Mouse (Mus musculus) forebrain, embryonic 13.5 days (tissue): ENCODE measurements around the gene Ccna1. TPM values are rescaled to one million over a fixed set of nuclear protein-coding genes. Genes with fewer than 3 reads are reported as not detected.

Source experiments
- ATAC-seq: fragments of 200-750 bp; cut with Nextera tagmentation; 2 replicates; pipeline ENCODE4 v1.8.0; 2017
- H3K27ac ChIP-seq: fragments of 300-500 bp; sonication (generic); 2 replicates; pipeline ENCODE4 v1.5.1; 2015; ENCODE audit warnings: inconsistent platforms, mild to moderate bottlenecking, moderate library complexity
- H3K27me3 ChIP-seq: fragments of 300-500 bp; sonication (generic); 2 replicates; pipeline ENCODE4 v1.6.1; 2015; ENCODE audit warnings: mild to moderate bottlenecking, inconsistent platforms
- H3K36me3 ChIP-seq: fragments of 300-500 bp; sonication (generic); 2 replicates; pipeline ENCODE4 v1.6.1; 2015; ENCODE audit warnings: mild to moderate bottlenecking, inconsistent platforms; ENCODE audit not compliant: poor library complexity, severe bottlenecking
- H3K4me1 ChIP-seq: fragments of 300-500 bp; sonication (generic); 2 replicates; pipeline ENCODE4 v1.6.1; 2015; ENCODE audit warnings: inconsistent platforms
- H3K4me2 ChIP-seq: fragments of 300-500 bp; sonication (generic); 2 replicates; pipeline ENCODE4 v1.6.1; 2015; ENCODE audit warnings: inconsistent platforms, mild to moderate bottlenecking, moderate library complexity
- H3K4me3 ChIP-seq: fragments of 300-500 bp; sonication (generic); 2 replicates; pipeline ENCODE4 v1.5.1; 2015; ENCODE audit warnings: mild to moderate bottlenecking, inconsistent platforms
- H3K9ac ChIP-seq: fragments of 300-500 bp; sonication (generic); 2 replicates; pipeline ENCODE4 v1.6.1; 2015; ENCODE audit warnings: mild to moderate bottlenecking, inconsistent platforms
- H3K9me3 ChIP-seq: fragments of 300-500 bp; sonication (generic); replicated peaks from 2 replicates; pipeline ENCODE4 v1.6.1; 2016; ENCODE audit warnings: inconsistent platforms
- WGBS: fragments of 180-500 bp; shearing (Covaris S2); methylation state at CpG from one replicate; pipeline ENCODE4 v1.1.7; 2015; 5-methylcytosine and 5-hydroxymethylcytosine counted together
- polyA plus RNA-seq: library from polyadenylated mRNA; unstranded; fragments of >200 nt; fragmentation: Nextera tagmentation; extraction: Ambion mirVana; gene quantifications from 2 replicates; pipeline ENCODE4 v1.2.1, GENCODE M21; 2015

Ccna1 gene
- polyA plus RNA-seq, 1 experiment from 2014 or later: 2.7 TPM

DNA sequence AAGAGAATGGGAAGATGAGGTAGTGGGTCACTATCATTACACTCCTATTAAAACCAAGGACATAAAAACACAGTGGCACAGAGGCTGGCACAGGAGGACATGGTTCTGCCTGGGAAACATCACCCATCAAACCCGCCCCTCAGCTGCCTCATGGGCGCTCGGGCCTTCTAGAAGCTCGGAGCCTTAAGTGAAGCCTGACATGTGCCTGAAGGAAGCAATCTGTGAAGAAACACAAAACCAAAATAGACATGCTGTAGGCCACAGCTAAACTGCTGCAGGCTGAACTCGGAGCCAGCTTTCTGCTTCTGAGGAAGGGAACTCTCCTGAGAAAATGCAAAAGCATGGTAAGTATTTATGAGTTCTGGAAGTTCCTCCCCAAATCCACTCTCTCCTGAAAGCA lies 31.6 kb upstream of the Ccna1 start:
- ATAC-seq: no peak
- H3K36me3 ChIP-seq: no peaks in the 10 kb centered on the region
- 93% methylated on average over 5 of the region's 5 CpGs for WGBS
- H3K27me3 ChIP-seq: no peaks in the 10 kb centered on the region
- H3K9ac ChIP-seq: no peak overlapping the region
- H3K9me3 ChIP-seq: no peaks in the 10 kb centered on the region
- no peak overlapping the region for H3K4me3 ChIP-seq
- no peak overlapping the region for H3K4me2 ChIP-seq
- peaks cover 5% of the 10 kb centered on the region; the same call in 1 of the 2 replicates for H3K4me1 ChIP-seq
- no peak overlapping the region for H3K27ac ChIP-seq

DNA sequence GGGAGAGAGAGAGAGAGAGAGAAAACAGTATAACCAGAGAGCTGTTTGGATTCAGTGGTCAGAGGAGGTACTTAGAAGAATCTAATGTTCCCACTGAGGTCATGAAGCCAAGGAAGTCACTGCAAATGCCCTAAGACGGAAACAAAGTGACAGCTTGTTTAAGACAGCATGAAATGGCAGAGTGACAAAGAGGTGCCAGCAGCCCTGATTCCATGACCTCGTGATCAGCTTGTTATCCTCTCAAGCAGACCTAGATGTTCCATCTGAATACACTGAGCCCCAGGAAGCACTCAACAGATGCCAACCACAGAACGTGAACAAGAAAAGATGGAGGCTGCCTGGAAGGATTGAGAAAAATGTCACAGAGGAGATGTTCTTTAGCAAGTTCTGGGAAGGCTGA lies 30.4 kb upstream of the Ccna1 start:
- Histone ChIP-seq H3K4me3 (no peak overlapping the region), H3K9me3 (no peaks in the 10 kb centered on the region), H3K36me3 (no peaks in the 10 kb centered on the region), H3K27ac (no peak overlapping the region), H3K27me3 (no peaks in the 10 kb centered on the region), H3K4me1 (peaks cover 5% of the 10 kb centered on the region; the same call in 1 of the 2 replicates), H3K9ac (no peak overlapping the region), H3K4me2 (no peak overlapping the region)
- 53% methylated on average over 3 of the region's 3 CpGs for WGBS
- ATAC-seq: no peak

DNA sequence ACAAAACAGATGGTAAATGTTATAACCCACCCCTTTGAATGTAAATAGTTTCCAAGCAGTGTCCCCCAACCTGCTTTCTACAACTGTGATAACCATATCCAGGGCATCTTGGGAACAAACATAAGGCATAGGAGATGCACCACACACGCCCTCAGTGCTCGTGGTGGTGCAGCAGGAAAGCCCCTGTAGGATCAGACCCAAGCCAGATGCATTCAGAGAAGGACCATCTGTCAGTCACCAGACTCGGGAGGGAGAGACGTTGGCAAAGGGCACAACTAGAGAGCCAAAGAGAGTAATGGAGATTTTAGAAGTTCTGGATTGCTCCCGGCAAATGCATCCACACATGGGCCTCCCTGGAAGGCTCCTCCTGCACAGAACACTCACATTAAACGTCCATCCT lies 29.5 kb upstream of the Ccna1 start:
- Histone ChIP-seq H3K27me3 (no peaks in the 10 kb centered on the region), H3K27ac (no peak overlapping the region), H3K4me2 (no peak overlapping the region), H3K9ac (no peak overlapping the region), H3K4me1 (peaks cover 5% of the 10 kb centered on the region; the same call in 1 of the 2 replicates), H3K4me3 (no peak overlapping the region), H3K36me3 (no peaks in the 10 kb centered on the region), H3K9me3 (no peaks in the 10 kb centered on the region)
- WGBS: 51% methylated on average over 6 of the region's 6 CpGs
- ATAC-seq: no peak

DNA sequence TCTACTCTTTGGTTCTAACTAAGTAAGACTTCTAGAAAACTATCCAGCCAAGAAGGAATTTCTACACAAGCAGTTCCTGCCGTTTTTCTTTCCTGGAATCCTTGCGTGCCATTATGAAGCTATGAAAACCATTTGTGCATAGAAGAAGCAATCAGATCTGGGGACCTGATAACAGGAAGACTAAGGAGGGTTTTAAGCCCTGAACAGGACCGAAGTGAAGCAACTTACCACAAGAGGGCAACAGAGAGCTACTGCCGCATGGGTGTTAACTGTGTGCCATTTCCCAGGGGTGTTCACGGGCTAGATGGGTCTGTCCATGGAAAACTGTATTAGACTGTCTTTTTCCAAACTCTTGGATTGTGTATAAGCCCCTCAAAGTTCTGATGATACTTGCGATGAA lies 24.8 kb upstream of the Ccna1 start:
- no peaks in the 10 kb centered on the region for H3K9me3 ChIP-seq
- H3K4me2 ChIP-seq: no peak overlapping the region
- ATAC-seq: peak; percentile 88
- H3K36me3 ChIP-seq: no peaks in the 10 kb centered on the region
- no peak overlapping the region for H3K27ac ChIP-seq
- H3K4me1 ChIP-seq: peaks cover 18% of the 10 kb centered on the region
- no peak overlapping the region for H3K9ac ChIP-seq
- H3K27me3 ChIP-seq: no peaks in the 10 kb centered on the region
- WGBS: 19% methylated on average over 6 of the region's 6 CpGs
- no peak overlapping the region for H3K4me3 ChIP-seq

DNA sequence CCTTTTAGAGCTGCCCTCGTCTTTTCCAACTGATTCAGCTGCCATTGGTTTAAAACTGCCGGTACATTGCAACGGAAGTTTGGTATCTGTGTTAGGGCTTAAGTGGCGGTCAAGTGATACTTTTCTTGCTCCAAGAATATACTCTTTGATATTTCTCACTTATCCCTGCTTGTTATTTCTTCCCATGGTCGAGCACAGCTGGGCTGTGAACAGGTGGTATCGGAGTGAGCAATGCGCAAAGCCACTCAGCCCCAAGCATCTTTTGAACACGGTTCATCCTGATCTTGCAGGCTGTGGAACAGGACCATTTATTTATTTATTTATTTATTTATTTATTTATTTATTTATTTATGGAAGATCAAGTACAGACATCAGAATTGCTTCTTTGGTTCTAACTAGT lies 24.3 kb upstream of the Ccna1 start:
- Histone ChIP-seq H3K4me1 (peaks cover 18% of the 10 kb centered on the region), H3K9ac (no peak overlapping the region), H3K4me2 (no peak overlapping the region), H3K9me3 (no peaks in the 10 kb centered on the region), H3K4me3 (no peak overlapping the region), H3K36me3 (no peaks in the 10 kb centered on the region), H3K27ac (no peak overlapping the region), H3K27me3 (no peaks in the 10 kb centered on the region)
- ATAC-seq: peak; percentile 57; the same call in 1 of the 2 replicates
- WGBS: 72% methylated on average over 8 of the region's 8 CpGs

DNA sequence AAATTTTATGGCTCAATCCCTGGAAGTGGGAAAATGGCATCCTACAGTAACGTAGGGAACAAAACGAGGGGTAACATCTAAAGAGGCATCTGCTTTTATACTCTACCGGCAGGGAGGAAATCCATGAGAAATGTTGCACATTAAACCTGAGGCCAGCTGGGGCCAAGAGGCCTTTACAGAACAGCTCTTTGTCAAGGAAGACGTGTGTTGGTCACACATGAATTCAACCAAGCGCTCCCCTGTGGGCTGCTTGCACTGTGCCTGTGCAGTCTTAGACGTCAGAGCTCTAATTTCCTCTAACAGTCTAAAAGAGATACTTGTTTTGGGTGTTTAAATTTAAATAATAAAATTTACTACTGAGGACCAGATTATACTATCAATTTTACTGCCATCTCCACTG lies 22.9 kb upstream of the Ccna1 start:
- Histone ChIP-seq H3K9me3 (no peaks in the 10 kb centered on the region), H3K4me1 (peaks cover 21% of the 10 kb centered on the region), H3K4me2 (no peak overlapping the region), H3K36me3 (no peaks in the 10 kb centered on the region), H3K27ac (no peak overlapping the region), H3K4me3 (no peak overlapping the region), H3K9ac (no peak overlapping the region), H3K27me3 (no peaks in the 10 kb centered on the region)
- no peak for ATAC-seq
- WGBS: 33% methylated on average over 6 of the region's 6 CpGs

DNA sequence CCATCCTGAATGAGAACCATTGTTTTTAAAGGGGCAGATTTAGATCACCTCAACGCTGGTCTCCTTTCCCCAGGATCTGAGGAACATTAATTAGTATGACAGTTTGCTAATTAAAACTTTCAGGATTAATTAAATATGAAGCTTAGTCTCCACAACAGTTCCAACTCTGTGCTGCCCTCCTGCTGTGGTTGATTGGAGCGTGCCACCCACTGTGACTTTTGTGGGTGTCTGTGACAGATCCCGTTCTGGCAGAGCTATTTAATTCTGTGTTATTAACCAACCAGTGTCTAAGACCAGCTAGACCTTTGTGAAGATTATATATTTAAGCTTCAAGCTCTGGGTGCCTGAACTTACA lies 20.0 kb upstream of the Ccna1 start:
- no peak overlapping the region for H3K9ac ChIP-seq
- peaks cover 21% of the 10 kb centered on the region for H3K4me1 ChIP-seq
- WGBS: 18% methylated on average over 3 of the region's 3 CpGs
- no peaks in the 10 kb centered on the region for H3K9me3 ChIP-seq
- peak; percentile 57; the same call in 1 of the 2 replicates for ATAC-seq
- no peak overlapping the region for H3K4me3 ChIP-seq
- H3K27ac ChIP-seq: no peak overlapping the region
- no peaks in the 10 kb centered on the region for H3K27me3 ChIP-seq
- H3K36me3 ChIP-seq: no peaks in the 10 kb centered on the region
- H3K4me2 ChIP-seq: no peak overlapping the region

DNA sequence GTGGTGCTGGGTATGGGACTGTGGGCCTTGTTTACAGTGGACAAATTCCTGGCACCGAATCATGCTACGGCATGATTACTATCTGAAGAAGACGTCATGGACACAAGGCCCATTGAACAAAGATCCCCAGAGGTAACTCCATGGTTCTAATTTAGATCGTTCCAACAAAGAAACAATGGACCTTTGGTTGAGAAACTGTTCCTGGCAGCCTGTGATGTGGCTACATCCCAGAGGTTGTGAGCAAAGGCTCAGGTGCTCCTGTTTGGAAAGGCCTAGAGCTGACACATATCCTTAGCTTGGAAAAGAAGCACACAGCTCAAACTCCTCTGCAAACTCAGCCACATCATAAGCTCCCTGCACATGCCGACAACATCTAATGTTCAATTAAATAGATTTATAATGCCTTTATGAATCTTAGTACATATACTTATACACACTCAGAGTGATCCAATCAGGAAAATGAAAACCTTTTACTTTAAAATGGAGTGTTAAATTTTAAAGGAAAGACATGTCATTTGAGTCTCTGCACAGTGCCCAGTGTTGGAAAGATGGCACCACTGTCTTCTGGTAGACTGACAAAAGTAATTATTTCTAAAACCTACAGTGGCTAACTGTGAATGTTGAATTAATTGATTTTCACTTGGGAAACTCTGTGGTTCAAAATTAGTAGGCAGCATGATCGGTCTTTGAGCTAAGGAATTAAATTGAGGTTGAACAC lies 19.4 kb upstream of the Ccna1 start:
- peak; percentile 37; the same call in 1 of the 2 replicates for ATAC-seq
- H3K4me2 ChIP-seq: no peak overlapping the region
- WGBS: 51% methylated on average over 6 of the region's 6 CpGs
- no peak overlapping the region for H3K4me3 ChIP-seq
- no peaks in the 10 kb centered on the region for H3K9me3 ChIP-seq
- H3K27me3 ChIP-seq: no peaks in the 10 kb centered on the region
- H3K4me1 ChIP-seq: peaks cover 21% of the 10 kb centered on the region
- no peak overlapping the region for H3K9ac ChIP-seq
- H3K27ac ChIP-seq: 0 out of 2 replicates have a peak overlapping the region, but pooled peaks have one; percentile 16
- H3K36me3 ChIP-seq: no peaks in the 10 kb centered on the region

DNA sequence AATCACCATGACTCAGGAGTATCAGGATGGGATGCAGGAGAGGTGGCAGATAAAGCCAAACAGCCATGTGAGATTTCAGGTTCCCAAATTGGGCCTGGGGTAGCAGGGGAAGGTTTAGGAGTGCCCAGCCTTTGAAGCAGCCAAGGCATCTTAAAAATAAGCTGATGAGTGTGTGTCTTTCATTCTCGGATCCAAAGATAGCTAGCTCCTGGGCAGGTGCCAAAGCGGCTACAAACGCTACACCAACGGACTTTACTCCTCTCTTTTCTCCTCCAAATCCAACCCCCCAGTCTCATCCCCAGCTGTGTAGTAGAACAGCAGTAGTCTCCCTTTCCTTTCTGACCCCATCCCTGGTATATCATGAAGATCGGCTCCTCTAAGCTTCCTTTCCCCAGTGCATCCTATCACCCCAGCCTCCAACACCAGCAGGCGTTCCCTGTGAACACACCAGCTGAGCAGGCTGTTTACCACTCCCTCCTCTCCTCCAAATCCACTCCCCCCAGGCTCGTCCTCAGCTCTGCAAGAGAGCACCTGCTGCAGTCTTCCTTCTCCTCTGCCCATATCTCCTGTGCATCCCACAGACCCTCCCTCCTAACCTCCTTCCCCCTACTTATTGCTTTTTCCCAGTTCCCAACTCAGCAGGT lies 12.6 kb upstream of the Ccna1 start:
- Histone ChIP-seq H3K4me3 (no peak overlapping the region), H3K36me3 (no peaks in the 10 kb centered on the region), H3K27ac (no peak overlapping the region), H3K9ac (no peak overlapping the region), H3K4me1 (peaks cover 9% of the 10 kb centered on the region; the same call in 1 of the 2 replicates), H3K4me2 (no peak overlapping the region), H3K9me3 (no peaks in the 10 kb centered on the region), H3K27me3 (no peaks in the 10 kb centered on the region)
- no peak for ATAC-seq
- 31% methylated on average over 7 of the region's 7 CpGs for WGBS

DNA sequence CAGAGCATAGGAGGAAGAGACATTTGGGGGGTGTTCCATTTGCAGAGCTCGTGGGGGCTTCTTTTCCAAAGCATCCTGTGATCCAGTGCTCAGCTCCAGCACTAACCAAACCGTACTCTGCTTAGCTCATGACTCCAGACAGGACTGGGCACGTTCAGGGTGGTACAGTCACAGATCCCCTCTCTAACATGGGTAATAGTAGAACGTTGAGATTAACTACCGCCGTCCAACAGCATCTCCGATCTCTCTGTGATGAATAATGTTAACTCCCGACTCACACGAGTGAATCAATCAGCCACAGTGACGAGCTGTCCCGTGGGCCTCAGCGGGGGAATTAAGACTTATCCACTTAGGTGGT lies 11.3 kb upstream of the Ccna1 start:
- H3K9ac ChIP-seq: no peak overlapping the region
- WGBS: 68% methylated on average over 12 of the region's 12 CpGs
- no peak overlapping the region for H3K4me3 ChIP-seq
- no peaks in the 10 kb centered on the region for H3K9me3 ChIP-seq
- peaks cover 9% of the 10 kb centered on the region; the same call in 1 of the 2 replicates for H3K4me1 ChIP-seq
- no peak overlapping the region for H3K4me2 ChIP-seq
- no peaks in the 10 kb centered on the region for H3K36me3 ChIP-seq
- H3K27me3 ChIP-seq: no peaks in the 10 kb centered on the region
- ATAC-seq: no peak
- no peak overlapping the region for H3K27ac ChIP-seq

DNA sequence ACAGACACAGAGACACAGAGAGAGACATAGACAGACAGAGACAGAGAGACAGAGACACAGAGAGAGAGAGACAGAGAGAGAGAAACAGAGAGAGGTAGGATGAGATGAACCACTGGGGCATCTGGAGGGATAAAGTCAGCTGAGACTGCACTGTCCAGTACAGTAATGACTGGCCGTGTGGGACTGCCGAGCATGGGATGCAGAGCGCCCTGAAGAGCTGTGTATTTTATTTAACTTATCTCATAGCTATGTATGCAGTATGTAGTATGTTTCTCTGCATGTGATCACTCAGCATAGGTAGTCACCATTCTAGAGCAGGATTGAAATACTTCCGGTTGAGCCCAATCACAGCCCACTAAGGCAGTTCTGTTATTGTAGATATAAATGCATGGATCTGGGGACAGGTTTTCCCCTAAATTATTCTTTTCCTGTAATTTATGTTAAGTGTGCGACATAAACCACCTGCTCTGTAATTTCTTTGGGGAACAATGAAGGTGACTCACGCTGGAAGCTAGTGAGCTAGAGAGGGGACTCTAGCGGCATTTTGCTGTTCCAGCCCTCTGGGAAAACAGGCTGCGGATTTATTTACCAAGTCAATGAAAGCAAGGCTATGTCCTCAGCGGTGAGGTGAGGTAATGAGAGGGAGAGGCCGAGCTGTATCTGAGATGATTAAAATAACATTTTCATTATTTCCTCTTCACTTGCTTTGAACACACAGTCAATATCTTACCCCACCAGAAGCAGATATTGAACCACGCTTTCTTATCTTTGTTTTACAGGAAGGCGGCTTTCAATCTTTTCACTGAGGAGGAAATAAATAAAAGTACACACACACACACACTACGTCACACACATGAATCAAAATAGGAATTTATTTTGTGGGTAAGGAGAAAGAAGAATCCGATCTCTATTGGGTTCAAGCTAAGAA lies 10.7 kb upstream of the Ccna1 start:
- no peak for ATAC-seq
- Histone ChIP-seq H3K9me3 (no peaks in the 10 kb centered on the region), H3K4me3 (no peak overlapping the region), H3K4me2 (no peak overlapping the region), H3K27ac (no peak overlapping the region), H3K9ac (no peak overlapping the region), H3K27me3 (no peaks in the 10 kb centered on the region), H3K4me1 (peaks cover 9% of the 10 kb centered on the region; the same call in 1 of the 2 replicates), H3K36me3 (no peaks in the 10 kb centered on the region)
- 57% methylated on average over 14 of the region's 14 CpGs for WGBS

DNA sequence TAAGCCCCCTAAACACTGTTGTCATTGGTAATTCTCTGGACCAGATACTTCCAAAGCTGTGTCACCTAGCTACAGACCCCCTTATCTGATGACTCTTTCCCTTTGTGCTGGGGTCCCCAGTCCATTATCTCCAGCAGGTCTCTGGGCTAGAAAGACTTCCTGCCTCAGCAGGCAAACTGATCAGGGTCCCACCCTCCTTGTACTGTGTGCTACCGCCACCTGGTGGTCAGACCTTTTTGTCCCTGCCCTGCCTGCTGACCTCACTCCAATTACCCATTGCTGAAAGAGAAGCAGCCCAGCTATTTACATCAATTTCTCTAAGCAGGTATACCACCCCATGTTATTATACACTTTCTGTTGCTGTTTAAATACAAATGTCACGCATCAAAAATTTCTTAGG lies 9.1 kb upstream of the Ccna1 start:
- no peak overlapping the region for H3K27ac ChIP-seq
- no peak overlapping the region for H3K9ac ChIP-seq
- H3K4me2 ChIP-seq: no peak overlapping the region
- WGBS: 8% methylated on average over 2 of the region's 2 CpGs
- H3K4me1 ChIP-seq: peaks cover 9% of the 10 kb centered on the region; the same call in 1 of the 2 replicates
- no peaks in the 10 kb centered on the region for H3K27me3 ChIP-seq
- H3K4me3 ChIP-seq: no peak overlapping the region
- ATAC-seq: peak; percentile 82
- no peaks in the 10 kb centered on the region for H3K36me3 ChIP-seq
- no peaks in the 10 kb centered on the region for H3K9me3 ChIP-seq
